ENCODE assay signal across 16 mouse cellular contexts in genomic region chr9:59964367-59964766, GRCm38 (mm10). TPM values are rescaled to one million over a fixed set of nuclear protein-coding genes. Genes with fewer than 3 reads are reported as not detected.
DNase-seq lines count a peak whose midpoint lies in the region; TF ChIP-seq lines count a peak whose summit lies in the region.
"Had no signal": no experiment of that assay in that cellular context is flagged by ENCODE, and none has a peak within 500 bp of the region (broad histone marks: within the 10 kb centered on the region; RNA-seq: fewer than 3 reads in every experiment).

No protein-coding gene starts in this region.

- no peaks in the 10 kb centered on the region for H3K4me1 ChIP-seq in thymus, adult 2 months (replicated peaks; ENCODE audit: control insufficient read depth, insufficient read depth, low read length)

- H3K4me3 ChIP-seq in left cerebral cortex, adult 2 months, result no peak overlapping the region
- no peak overlapping the region for H3K4me3 ChIP-seq in thymus, adult 2 months (ENCODE audit: control insufficient read depth, insufficient read depth, low read length)
- H3K4me3 ChIP-seq: forebrain, embryonic 10.5 days had no signal

- H3K27me3 ChIP-seq in thymus, adult 2 months (ENCODE audit: control insufficient read depth, insufficient read depth, low read length), result no peaks in the 10 kb centered on the region

- no peak for TF ChIP-seq CTCF in left cerebral cortex, adult 2 months (IDR thresholded peaks at IDR 0.05)
- TF ChIP-seq CTCF in thymus, adult 2 months (IDR thresholded peaks at IDR 0.05; ENCODE audit: borderline replicate concordance, control insufficient read depth, extremely low read depth, insufficient read depth, low read length, poor library complexity), result no peak

- peak overlapping the region; percentile 37 for H3K27ac ChIP-seq in left cerebral cortex, adult 2 months
- H3K27ac ChIP-seq in thymus, adult 2 months (ENCODE audit: control insufficient read depth, insufficient read depth, low read length), result no peak overlapping the region
- H3K27ac ChIP-seq: forebrain, embryonic 10.5 days had no signal

- WGBS in thymus, adult 2 months, result 57% methylated on average over 3 of the region's 3 CpGs

- no peak for TF ChIP-seq POLR2A in thymus, adult 2 months (IDR thresholded peaks at IDR 0.05; ENCODE audit: control insufficient read depth, extremely low read depth, insufficient read depth, low read length, poor library complexity)

- no peaks in the 10 kb centered on the region for H3K36me3 ChIP-seq in thymus, adult 2 months (ENCODE audit: control insufficient read depth, insufficient read depth, low read length)
- H3K36me3 ChIP-seq: forebrain, embryonic 10.5 days had no signal

- intact Hi-C loops in left cerebral cortex, adult 2 months (cut with DNase I), result loop anchor here (5.0 kb wide), 1 partner anchor 123 kb away; no protein-coding TSS in a partner anchor
- intact Hi-C loops in left cerebral cortex, postnatal 4 days (cut with DNase I), result loop anchor here (10.0 kb wide), 1 partner anchor 200 kb away; no protein-coding TSS in a partner anchor

- DNase-seq in left cerebral cortex, adult 2 months (ENCODE audit: extremely low spot score in 1 of 2, low spot score in 2 of 2), result peak; percentile 28 to 40
- no peak for DNase-seq in left cerebral cortex, postnatal 4 days
- peak; percentile 55 to 64 for DNase-seq in frontal cortex, adult 2 months (ENCODE audit: extremely low spot score in 1 of 2, low spot score in 1 of 2)
- peak; percentile 73 to 85 for DNase-seq in lung, adult 18-20 months
- DNase-seq in right cerebral cortex, postnatal 25 days, result peak; percentile 31
- DNase-seq in cerebellum, adult 18-20 months, result no peak
- no peak for DNase-seq in thymus, adult 2 months
- DNase-seq in heart, adult 8-10 months (ENCODE audit: low spot score), result no peak
- DNase-seq: kidney, postnatal 4 days; thymus, postnatal 25 days had no signal

RNA-seq across cellular contexts. Expression of gene Nr2e3, which starts 3.9 kb away (rescaled TPM):
- total RNA-seq in left cerebral cortex, adult 2 months (2021), result not detected
- total RNA-seq in left cerebral cortex, postnatal 4 days (2021), result not detected
- polyA plus RNA-seq in frontal cortex, adult 2 months (2012; rRNA removed), result 0.11 TPM in 1 of 2 replicates, not detected in the other
- not detected in 2 replicates for polyA plus RNA-seq in thymus, adult 2 months (2012; rRNA removed)
- not detected for total RNA-seq in heart, adult 8-10 months (2022)
- total RNA-seq: adrenal gland, adult 2 months; granulocyte monocyte progenitor cell, adult 5-6 weeks; hematopoietic stem cell, adult 5-6 weeks; liver, adult 2 months; megakaryocyte-erythroid progenitor cell, adult 5-6 weeks had no signal
- polyA plus RNA-seq: adrenal gland, adult 2 months; forebrain, embryonic 10.5 days; liver, adult 2 months had no signal

Comparison
In these comparisons a context has a peak if more than half of its experiments do, and no peak if none do; other contexts are left out.
1. DNase-seq: peak in left cerebral cortex, adult 2 months (2 of 2), frontal cortex, adult 2 months (2 of 2), lung, adult 18-20 months (2 of 2) and right cerebral cortex, postnatal 25 days (single experiment); none in left cerebral cortex, postnatal 4 days (single experiment), cerebellum, adult 18-20 months (0 of 2), thymus, adult 2 months (single experiment) and heart, adult 8-10 months (single experiment).